Mouse (Mus musculus) thymus, adult 2 months (tissue): Measurements from ENCODE around the gene Syne1.

ENCODE experiments used
- CTCF ChIP-seq: fragments of 200-500 bp; IDR thresholded peaks from 2 replicates; pipeline ENCODE4 v1.5.1; 2012; ENCODE audit warnings: mild to moderate bottlenecking, control low read depth, low read length, moderate library complexity, borderline replicate concordance; ENCODE audit not compliant: control insufficient read depth, poor library complexity, insufficient read depth; ENCODE audit errors: extremely low read depth
- POLR2A ChIP-seq: fragments of 200-500 bp; IDR thresholded peaks from 2 replicates; pipeline ENCODE4 v1.6.1; 2012; ENCODE audit warnings: mild to moderate bottlenecking, low read length, control low read depth, moderate library complexity; ENCODE audit not compliant: control insufficient read depth, poor library complexity, insufficient read depth; ENCODE audit errors: extremely low read depth

DNA sequence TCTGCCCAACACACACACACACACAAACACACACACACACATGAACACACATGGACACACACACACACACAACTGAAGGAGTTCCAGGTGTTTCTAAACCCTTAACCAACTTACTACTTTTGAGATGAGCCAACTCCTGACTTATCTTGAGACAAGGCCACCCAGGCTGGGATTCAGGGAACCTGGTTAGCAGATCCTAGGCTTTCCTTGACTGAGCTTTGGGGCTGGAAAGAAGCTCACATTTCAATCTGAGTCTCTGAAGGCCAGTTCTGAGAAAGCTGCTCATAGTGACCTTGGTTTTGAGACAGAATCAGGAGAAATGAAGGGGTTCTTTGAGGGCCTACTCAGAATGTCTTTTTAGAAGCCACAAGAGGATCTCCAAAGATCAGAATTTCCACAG is 579.7 kb downstream of the Syne1 start:
- no peak for TF ChIP-seq POLR2A
- TF ChIP-seq CTCF = no peak
